Mouse (Mus musculus) midbrain, embryonic 15.5 days (tissue): ENCODE measurements at regions not wholly inside any gene's neighbourhood (a gene's known extent, or its start where the extent isn't known, plus 50 kb on each side); places are given as distances from the start of the nearest gene placed in this dataset.

Experiments
- ATAC-seq: fragments of 200-750 bp; cut with Nextera tagmentation; replicated peaks from 2 replicates; pipeline ENCODE4 v1.8.0; 2017; ENCODE audit warnings: moderate TSS enrichment
- H3K27ac ChIP-seq: fragments of 300-500 bp; sonication (generic); 2 replicates; pipeline ENCODE4 v1.5.1; 2015; ENCODE audit warnings: mild to moderate bottlenecking, inconsistent platforms
- H3K27me3 ChIP-seq: fragments of 300-500 bp; sonication (generic); replicated peaks from 2 replicates; pipeline ENCODE4 v1.6.1; 2015; ENCODE audit warnings: inconsistent platforms
- H3K36me3 ChIP-seq: fragments of 300-500 bp; sonication (generic); replicated peaks from 2 replicates; pipeline ENCODE4 v1.6.1; 2015; ENCODE audit warnings: inconsistent platforms
- H3K4me1 ChIP-seq: fragments of 300-500 bp; sonication (generic); 2 replicates; pipeline ENCODE4 v1.6.1; 2015; ENCODE audit warnings: inconsistent platforms
- H3K4me2 ChIP-seq: fragments of 300-500 bp; sonication (generic); 2 replicates; pipeline ENCODE4 v1.6.1; 2015; ENCODE audit warnings: inconsistent platforms, mild to moderate bottlenecking, moderate library complexity
- H3K4me3 ChIP-seq: fragments of 300-500 bp; sonication (generic); 2 replicates; pipeline ENCODE4 v1.5.1; 2015; ENCODE audit warnings: mild to moderate bottlenecking, inconsistent platforms
- H3K9ac ChIP-seq: fragments of 300-500 bp; sonication (generic); 2 replicates; pipeline ENCODE4 v1.6.1; 2015; ENCODE audit warnings: mild to moderate bottlenecking, inconsistent platforms
- H3K9me3 ChIP-seq: fragments of 300-500 bp; sonication (generic); 2 replicates; pipeline ENCODE4 v1.6.1; 2016; ENCODE audit warnings: inconsistent platforms
- WGBS: fragments of 180-500 bp; shearing (Covaris S2); methylation state at CpG from one replicate; pipeline ENCODE4 v1.1.7; 2015; ENCODE audit warnings: mixed read lengths; 5-methylcytosine and 5-hydroxymethylcytosine counted together

GRCm38 (mm10) chr5:55504754-55505153, 1506.5 kb downstream of the Stim2 start:
- peak; percentile 70; the same call in 1 of the 2 replicates for ATAC-seq
- no peaks in the 10 kb centered on the region for H3K9me3 ChIP-seq
- no peaks in the 10 kb centered on the region for H3K27me3 ChIP-seq
- H3K4me2 ChIP-seq, result no peak overlapping the region
- H3K36me3 ChIP-seq, result no peaks in the 10 kb centered on the region
- H3K4me3 ChIP-seq, result no peak overlapping the region
- no peak overlapping the region for H3K9ac ChIP-seq
- H3K27ac ChIP-seq, result no peak overlapping the region
- no peaks in the 10 kb centered on the region for H3K4me1 ChIP-seq
- WGBS, result 44% methylated on average over 7 of the region's 7 CpGs

- ATAC-seq, result no peak
- no peaks in the 10 kb centered on the region for H3K27me3 ChIP-seq
- no peaks in the 10 kb centered on the region for H3K9me3 ChIP-seq
- no peaks in the 10 kb centered on the region for H3K4me1 ChIP-seq
- 33% methylated on average over 1 of the region's 1 CpGs for WGBS
- H3K36me3 ChIP-seq, result no peaks in the 10 kb centered on the region
- H3K9ac ChIP-seq, result no peak overlapping the region
- H3K4me2 ChIP-seq, result no peak overlapping the region
- H3K4me3 ChIP-seq, result no peak overlapping the region
- no peak overlapping the region for H3K27ac ChIP-seq
Measured at GRCm38 (mm10) chr5:55505871-55506270, 1507.6 kb downstream of the Stim2 start.

GRCm38 (mm10) chr5:55514269-55514668, 1516.0 kb downstream of the Stim2 start:
- H3K27ac ChIP-seq, result no peak overlapping the region
- no peaks in the 10 kb centered on the region for H3K36me3 ChIP-seq
- WGBS, result 57% methylated on average over 2 of the region's 2 CpGs
- H3K4me2 ChIP-seq, result no peak overlapping the region
- H3K9ac ChIP-seq, result no peak overlapping the region
- no peak for ATAC-seq
- H3K27me3 ChIP-seq, result no peaks in the 10 kb centered on the region
- no peaks in the 10 kb centered on the region for H3K4me1 ChIP-seq
- H3K4me3 ChIP-seq, result no peak overlapping the region
- no peaks in the 10 kb centered on the region for H3K9me3 ChIP-seq

GRCm38 (mm10) chr5:55551154-55551553, 1552.9 kb downstream of the Stim2 start:
- no peak overlapping the region for H3K9ac ChIP-seq
- H3K4me1 ChIP-seq, result no peaks in the 10 kb centered on the region
- H3K4me3 ChIP-seq, result no peak overlapping the region
- H3K27ac ChIP-seq, result no peak overlapping the region
- H3K27me3 ChIP-seq, result no peaks in the 10 kb centered on the region
- no peak for ATAC-seq
- H3K4me2 ChIP-seq, result no peak overlapping the region
- no peaks in the 10 kb centered on the region for H3K36me3 ChIP-seq
- no peaks in the 10 kb centered on the region for H3K9me3 ChIP-seq
